Mouse (Mus musculus): Measurements from ENCODE around the gene Osgin1. TPM values are rescaled to one million over a fixed set of nuclear protein-coding genes. Genes with fewer than 3 reads are reported as not detected.

Gene Osgin1
- polyA plus RNA-seq, 1 experiment: 14.3 TPM

DNA sequence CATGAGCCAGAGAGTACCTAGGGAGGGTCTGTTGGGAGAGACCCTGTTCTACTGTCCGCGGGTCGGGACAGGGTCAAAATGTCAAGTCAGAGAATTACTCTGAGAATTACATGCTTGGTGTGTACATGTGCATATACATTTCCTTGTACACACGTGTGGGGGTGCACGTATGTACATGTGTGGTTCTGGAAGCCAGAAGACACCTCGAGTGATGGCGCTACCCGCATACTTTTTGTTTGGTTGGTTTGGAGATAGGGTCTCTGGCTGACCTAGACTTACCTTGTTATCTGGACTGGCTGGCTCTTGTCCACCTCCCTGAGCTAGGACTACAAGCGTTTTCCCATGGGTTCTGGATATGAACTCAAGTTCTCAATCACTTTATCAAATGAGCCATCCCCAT is 39.8 kb upstream of the Osgin1 start:
- no peak overlapping the region for H3ac ChIP-seq (ENCODE audit: control insufficient read depth, insufficient read length)
- TF ChIP-seq SRF (IDR thresholded peaks at IDR 0.05; ENCODE audit: control insufficient read depth, insufficient read length, low read depth) (no peak), POLR2A (IDR thresholded peaks at IDR 0.05; ENCODE audit: insufficient read length, low read depth) (no peak), REST (IDR thresholded peaks at IDR 0.05; ENCODE audit: insufficient read depth, insufficient read length) (no peak), USF1 (IDR thresholded peaks at IDR 0.05; ENCODE audit: low read depth) (no peak), CEBPB (IDR thresholded peaks at IDR 0.05; ENCODE audit: insufficient read depth, poor library complexity, severe bottlenecking) (no peak), MYOD1 (IDR thresholded peaks at IDR 0.05; ENCODE audit: control insufficient read depth in 1 of 3, insufficient read length in 2 of 3, low read depth in 2 of 3) (no peak), E2F4 (IDR thresholded peaks at IDR 0.05; ENCODE audit: insufficient read depth) (no peak), TCF12 (IDR thresholded peaks at IDR 0.05; ENCODE audit: insufficient read depth, poor library complexity, severe bottlenecking) (no peak), MYOG (IDR thresholded peaks at IDR 0.05; ENCODE audit: control insufficient read depth in 1 of 3, insufficient read depth in 1 of 3, insufficient read length in 2 of 3, low read depth in 2 of 3) (no peak), MAX (IDR thresholded peaks at IDR 0.05; ENCODE audit: low read depth) (no peak), TCF3 (IDR thresholded peaks at IDR 0.05; ENCODE audit: insufficient read length, low read depth) (no peak), POLR2AphosphoS2 (IDR thresholded peaks at IDR 0.05; ENCODE audit: insufficient read length, low read depth) (no peak)
- peak overlapping the region; percentile 82 for H3K4me2 ChIP-seq (ENCODE audit: low read depth)
- H3K4me3 ChIP-seq: peak overlapping the region; percentile 26
- H3K27me3 ChIP-seq (ENCODE audit: control insufficient read depth, insufficient read depth, insufficient read length): no peaks in the 10 kb centered on the region
- no peaks in the 10 kb centered on the region for H3K36me3 ChIP-seq (ENCODE audit: control insufficient read depth, insufficient read depth)
- H3K79me2 ChIP-seq (ENCODE audit: control insufficient read depth, insufficient read depth): no peaks in the 10 kb centered on the region

DNA sequence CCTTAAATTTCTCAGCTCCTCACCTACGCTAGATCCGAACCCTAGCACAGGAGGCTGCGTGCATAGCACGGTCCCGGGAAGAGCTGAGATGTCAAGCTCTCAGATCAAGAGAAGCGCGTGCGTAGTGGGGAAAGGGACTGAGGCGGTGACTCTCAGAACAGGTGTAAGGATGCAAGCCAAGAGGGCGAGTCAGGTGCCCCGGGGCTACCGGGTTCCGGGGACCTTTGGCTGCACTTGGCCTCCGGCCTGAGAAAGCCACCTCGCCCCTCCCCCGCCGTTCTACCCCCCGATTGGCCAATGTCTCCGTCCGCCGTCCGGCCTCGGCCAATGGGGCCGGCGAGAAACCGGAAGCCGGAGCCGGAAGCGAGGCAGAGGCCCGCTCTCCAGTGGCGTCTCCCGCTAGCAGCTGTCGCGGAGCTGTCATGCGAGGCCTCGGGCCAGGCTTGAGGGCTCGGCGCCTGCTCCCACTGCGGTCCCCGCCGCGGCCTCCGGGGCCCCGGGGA is 39.3 kb upstream of the Osgin1 start, which contains the start of gene Mlycd:
Gene Mlycd (plus strand): TSS at position 355 of the 503 bp plus-strand sequence.
- Histone ChIP-seq H3ac (ENCODE audit: control insufficient read depth, insufficient read length) (peak within 1 kb of the TSS; percentile 94), H3K36me3 (ENCODE audit: control insufficient read depth, insufficient read depth) (no peaks in the 10 kb centered on the region), H3K4me3 (peak within 1 kb of the TSS; percentile 26), H3K4me2 (ENCODE audit: low read depth) (peak within 1 kb of the TSS; percentile 95), H3K27me3 (ENCODE audit: control insufficient read depth, insufficient read depth, insufficient read length) (no peaks in the 10 kb centered on the region), H3K79me2 (ENCODE audit: control insufficient read depth, insufficient read depth) (no peaks in the 10 kb centered on the region)
- TF ChIP-seq SRF (IDR thresholded peaks at IDR 0.05; ENCODE audit: control insufficient read depth, insufficient read length, low read depth): no peak
- TF ChIP-seq E2F4 (IDR thresholded peaks at IDR 0.05; ENCODE audit: insufficient read depth): no peak
- TF ChIP-seq TCF12 (IDR thresholded peaks at IDR 0.05; ENCODE audit: insufficient read depth, poor library complexity, severe bottlenecking): no peak
- no peak for TF ChIP-seq CEBPB (IDR thresholded peaks at IDR 0.05; ENCODE audit: insufficient read depth, poor library complexity, severe bottlenecking)
- peak; percentile 82 for TF ChIP-seq POLR2A (IDR thresholded peaks at IDR 0.05; ENCODE audit: insufficient read length, low read depth)
- TF ChIP-seq REST (IDR thresholded peaks at IDR 0.05; ENCODE audit: insufficient read depth, insufficient read length): no peak
- TF ChIP-seq TCF3 (IDR thresholded peaks at IDR 0.05; ENCODE audit: insufficient read length, low read depth): peak; percentile 42
- no peak for TF ChIP-seq MAX (IDR thresholded peaks at IDR 0.05; ENCODE audit: low read depth)
- peak; percentile 7 for TF ChIP-seq USF1 (IDR thresholded peaks at IDR 0.05; ENCODE audit: low read depth)
- peak; percentile 50 to 97 (median 93) for TF ChIP-seq MYOG (IDR thresholded peaks at IDR 0.05; ENCODE audit: control insufficient read depth in 1 of 3, insufficient read depth in 1 of 3, insufficient read length in 2 of 3, low read depth in 2 of 3)
- TF ChIP-seq POLR2AphosphoS2 (IDR thresholded peaks at IDR 0.05; ENCODE audit: insufficient read length, low read depth): peak; percentile 83
- peak; percentile 45 to 96 (median 89) for TF ChIP-seq MYOD1 (IDR thresholded peaks at IDR 0.05; ENCODE audit: control insufficient read depth in 1 of 3, insufficient read length in 2 of 3, low read depth in 2 of 3)

DNA sequence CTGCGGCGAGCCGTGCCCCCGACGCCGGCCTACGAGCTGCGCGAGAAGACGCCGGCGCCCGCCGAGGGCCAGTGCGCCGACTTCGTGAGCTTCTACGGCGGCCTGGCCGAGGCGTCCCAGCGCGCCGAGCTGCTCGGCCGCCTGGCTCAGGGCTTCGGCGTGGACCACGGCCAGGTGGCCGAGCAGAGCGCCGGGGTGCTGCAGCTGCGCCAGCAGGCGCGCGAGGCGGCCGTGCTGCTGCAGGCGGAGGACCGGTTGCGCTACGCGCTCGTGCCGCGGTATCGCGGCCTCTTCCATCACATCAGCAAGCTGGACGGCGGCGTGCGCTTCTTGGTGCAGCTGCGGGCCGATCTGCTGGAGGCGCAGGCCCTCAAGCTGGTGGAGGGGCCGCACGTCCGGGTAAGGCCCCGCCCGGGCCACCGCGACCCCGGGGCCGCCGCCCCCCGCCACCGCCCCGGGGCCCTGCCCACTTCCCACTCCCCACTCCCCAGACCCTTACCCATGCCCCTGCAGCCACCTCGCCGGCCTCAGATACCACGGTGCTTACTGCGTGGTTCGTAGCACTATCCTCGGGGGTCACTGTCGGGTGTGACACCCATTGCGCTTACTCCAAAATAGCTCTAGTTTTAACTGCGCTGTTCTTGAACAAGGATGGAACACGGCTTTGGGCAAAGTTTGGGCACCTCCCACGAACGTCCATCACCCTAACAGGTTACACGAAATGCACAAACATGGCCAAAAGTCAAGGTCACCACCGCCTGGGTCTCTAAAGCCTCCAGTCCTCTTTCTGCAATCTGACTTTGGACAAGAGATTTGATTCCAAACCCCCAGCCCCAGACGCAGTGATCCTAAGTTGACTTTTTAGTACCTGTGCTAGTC is 38.6 kb upstream of the Osgin1 start:
- H3K36me3 ChIP-seq (ENCODE audit: control insufficient read depth, insufficient read depth): no peaks in the 10 kb centered on the region

DNA sequence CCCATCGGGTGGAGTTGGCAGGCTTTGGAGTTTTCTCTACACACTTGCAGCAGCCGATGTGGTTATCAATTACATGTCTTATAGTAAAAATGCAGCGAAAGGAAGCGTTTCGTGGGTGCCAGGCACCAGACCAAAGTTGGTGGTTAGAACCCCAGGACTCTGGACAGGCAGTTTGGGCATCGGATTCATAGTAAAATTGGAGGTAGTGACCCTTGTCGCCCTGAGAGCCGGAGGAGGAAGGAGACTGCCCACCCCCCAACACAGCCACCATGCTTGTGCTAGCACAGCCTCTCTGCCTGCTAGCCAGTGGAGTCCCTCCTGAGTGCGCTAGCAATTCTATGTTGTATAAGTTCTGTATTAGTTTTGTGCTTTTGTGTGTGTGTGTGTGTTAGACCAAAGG is 35.4 kb upstream of the Osgin1 start:
- no peak for TF ChIP-seq SRF (IDR thresholded peaks at IDR 0.05; ENCODE audit: control insufficient read depth, insufficient read length, low read depth)
- TF ChIP-seq TCF3 (IDR thresholded peaks at IDR 0.05; ENCODE audit: insufficient read length, low read depth): no peak
- TF ChIP-seq TCF12 (IDR thresholded peaks at IDR 0.05; ENCODE audit: insufficient read depth, poor library complexity, severe bottlenecking): no peak
- no peak for TF ChIP-seq REST (IDR thresholded peaks at IDR 0.05; ENCODE audit: insufficient read depth, insufficient read length)
- no peak for TF ChIP-seq MYOG (IDR thresholded peaks at IDR 0.05; ENCODE audit: control insufficient read depth in 1 of 3, insufficient read depth in 1 of 3, insufficient read length in 2 of 3, low read depth in 2 of 3)
- no peak for TF ChIP-seq CEBPB (IDR thresholded peaks at IDR 0.05; ENCODE audit: insufficient read depth, poor library complexity, severe bottlenecking)
- no peak for TF ChIP-seq E2F4 (IDR thresholded peaks at IDR 0.05; ENCODE audit: insufficient read depth)
- TF ChIP-seq MAX (IDR thresholded peaks at IDR 0.05; ENCODE audit: low read depth): no peak
- no peak for TF ChIP-seq MYOD1 (IDR thresholded peaks at IDR 0.05; ENCODE audit: control insufficient read depth in 1 of 3, insufficient read length in 2 of 3, low read depth in 2 of 3)
- TF ChIP-seq POLR2AphosphoS2 (IDR thresholded peaks at IDR 0.05; ENCODE audit: insufficient read length, low read depth): no peak
- no peaks in the 10 kb centered on the region for H3K27me3 ChIP-seq (ENCODE audit: control insufficient read depth, insufficient read depth, insufficient read length)
- no peaks in the 10 kb centered on the region for H3K79me2 ChIP-seq (ENCODE audit: control insufficient read depth, insufficient read depth)
- H3K4me2 ChIP-seq (ENCODE audit: low read depth): no peak overlapping the region
- no peak overlapping the region for H3K4me3 ChIP-seq
- H3K36me3 ChIP-seq (ENCODE audit: control insufficient read depth, insufficient read depth): no peaks in the 10 kb centered on the region
- H3ac ChIP-seq (ENCODE audit: control insufficient read depth, insufficient read length): no peak overlapping the region

More for the DNA sequence above, 38.6 kb upstream of the Osgin1 start:
- no peaks in the 10 kb centered on the region for H3K79me2 ChIP-seq (ENCODE audit: control insufficient read depth, insufficient read depth)
- H3ac ChIP-seq (ENCODE audit: control insufficient read depth, insufficient read length): peak overlapping the region; percentile 94
- H3K4me2 ChIP-seq (ENCODE audit: low read depth): peak overlapping the region; percentile 95
- H3K4me3 ChIP-seq: peak overlapping the region; percentile 26
- TF ChIP-seq REST (IDR thresholded peaks at IDR 0.05; ENCODE audit: insufficient read depth, insufficient read length) (no peak), E2F4 (IDR thresholded peaks at IDR 0.05; ENCODE audit: insufficient read depth) (no peak), CEBPB (IDR thresholded peaks at IDR 0.05; ENCODE audit: insufficient read depth, poor library complexity, severe bottlenecking) (no peak), POLR2AphosphoS2 (IDR thresholded peaks at IDR 0.05; ENCODE audit: insufficient read length, low read depth) (no peak), TCF3 (IDR thresholded peaks at IDR 0.05; ENCODE audit: insufficient read length, low read depth) (peak; percentile 6), MAX (IDR thresholded peaks at IDR 0.05; ENCODE audit: low read depth) (no peak), MYOG (IDR thresholded peaks at IDR 0.05; ENCODE audit: control insufficient read depth in 1 of 3, insufficient read depth in 1 of 3, insufficient read length in 2 of 3, low read depth in 2 of 3) (peak in 2 of 3 experiments; percentile 68 to 72), USF1 (IDR thresholded peaks at IDR 0.05; ENCODE audit: low read depth) (no peak), SRF (IDR thresholded peaks at IDR 0.05; ENCODE audit: control insufficient read depth, insufficient read length, low read depth) (no peak), POLR2A (IDR thresholded peaks at IDR 0.05; ENCODE audit: insufficient read length, low read depth) (peak; percentile 7), TCF12 (IDR thresholded peaks at IDR 0.05; ENCODE audit: insufficient read depth, poor library complexity, severe bottlenecking) (no peak), MYOD1 (IDR thresholded peaks at IDR 0.05; ENCODE audit: control insufficient read depth in 1 of 3, insufficient read length in 2 of 3, low read depth in 2 of 3) (peak in 2 of 3 experiments; percentile 15 to 49)
- H3K27me3 ChIP-seq (ENCODE audit: control insufficient read depth, insufficient read depth, insufficient read length): no peaks in the 10 kb centered on the region
